Mouse (Mus musculus) layer of hippocampus, adult 2 months (tissue): Measurements from ENCODE around the gene Wdr83. TPM values are rescaled to one million over a fixed set of nuclear protein-coding genes. Genes with fewer than 3 reads are reported as not detected.
"Not testable (repeated sequence)": the region's sequence is repeated elsewhere in the genome, so short reads cannot be mapped to it uniquely, and the experiment has no call there.

Experiments used
- DNase-seq, 2 experiments: peaks; one replicate each; pipeline ENCODE4 v3.0.0; 2022; ENCODE audit warnings: low spot score in 2 of 2
- H3K27ac ChIP-seq: fragments of 200-600 bp; 2 replicates; pipeline ENCODE4 v1.8.1; 2022
- H3K4me3 ChIP-seq: fragments of 200-600 bp; 2 replicates; pipeline ENCODE4 v1.8.1; 2022; ENCODE audit warnings: mild to moderate bottlenecking
- CTCF ChIP-seq: fragments of 200-600 bp; conservative IDR thresholded peaks from 2 replicates; pipeline ENCODE4 v1.8.1; 2022; ENCODE audit warnings: antibody characterized with exemption, mild to moderate bottlenecking, moderate library complexity
- total RNA-seq, 2 experiments: library from RNA; stranded (reverse); gene quantifications; 2 replicates each; pipeline ENCODE4 v1.2.3; 2021

The Wdr83 gene
- total RNA-seq, 2 experiments from 2014 or later, result 26.7 to 29.0 TPM

DNA sequence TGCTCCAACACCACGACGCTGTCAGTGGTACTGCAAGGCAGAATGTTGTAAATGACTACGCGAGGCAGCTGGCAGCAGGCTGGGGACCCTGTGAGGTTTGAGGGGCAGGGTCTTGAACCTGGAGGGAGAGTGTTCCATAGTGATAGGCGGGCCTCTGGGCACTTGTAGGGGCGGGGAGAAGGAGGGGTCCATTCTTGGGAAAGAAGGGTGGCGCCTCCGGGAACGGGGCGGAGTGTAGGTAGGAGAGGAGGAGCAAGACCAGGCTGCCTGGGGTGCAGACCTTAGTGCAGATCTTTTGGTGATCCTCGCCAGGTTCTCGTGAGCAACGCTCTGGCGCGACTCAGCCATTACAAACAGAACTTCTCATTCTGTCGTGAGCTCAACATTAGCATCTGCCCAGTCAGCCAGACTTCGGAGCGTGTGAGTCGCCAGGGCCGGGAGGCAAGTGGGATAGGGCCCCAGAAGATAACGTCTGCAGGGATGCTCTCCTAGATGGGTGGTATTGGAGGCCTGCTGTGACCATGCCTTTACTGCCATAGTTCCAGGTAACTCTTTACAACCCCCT is 10.5 kb upstream of the Wdr83 start:
- no peak for DNase-seq
- no peak overlapping the region for H3K27ac ChIP-seq
- H3K4me3 ChIP-seq, result peak overlapping the region; percentile 5; the same call in 1 of the 2 replicates
- TF ChIP-seq CTCF, result no peak

DNA sequence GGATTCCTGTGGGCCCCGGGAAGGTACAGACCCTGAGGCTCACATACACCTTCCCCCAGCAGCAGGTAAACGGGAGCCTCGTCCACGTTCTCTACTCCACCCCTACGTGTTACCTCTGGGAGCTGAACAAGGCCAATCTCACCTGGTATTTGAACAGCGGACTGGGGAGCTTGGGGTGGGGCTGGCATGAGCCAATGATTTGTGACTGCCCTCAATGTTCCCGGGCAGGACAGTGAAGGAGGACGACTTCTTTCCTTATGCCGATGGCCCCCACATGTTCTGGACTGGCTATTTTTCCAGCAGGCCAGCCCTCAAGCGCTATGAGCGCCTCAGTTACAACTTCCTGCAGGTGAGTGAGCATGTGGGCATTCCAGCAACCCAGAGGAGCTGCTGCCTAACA is 9.8 kb upstream of the Wdr83 start:
- no peak for DNase-seq
- Histone ChIP-seq H3K4me3 (no peak overlapping the region), H3K27ac (no peak overlapping the region)
- no peak for TF ChIP-seq CTCF

DNA sequence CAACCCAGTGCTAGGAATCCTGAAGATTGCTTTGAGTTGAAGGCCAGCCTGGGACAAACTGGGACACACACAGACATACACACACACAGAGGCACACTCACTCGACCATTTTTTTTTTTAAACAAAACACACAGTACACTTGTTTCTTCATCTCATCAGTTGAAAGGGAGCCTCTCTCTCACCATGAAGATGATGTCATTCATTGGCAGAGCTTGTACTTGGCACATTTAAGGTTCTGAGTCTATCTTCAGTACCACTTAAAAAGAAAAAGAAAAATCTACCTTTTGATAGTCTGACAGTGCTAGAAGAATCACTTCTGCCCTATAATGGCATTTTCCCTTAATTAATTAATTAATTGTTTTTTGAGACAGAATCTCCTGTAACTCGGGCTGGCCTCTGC is 7.7 kb upstream of the Wdr83 start:
- no peak overlapping the region for H3K4me3 ChIP-seq
- no peak for DNase-seq
- no peak overlapping the region for H3K27ac ChIP-seq
- no peak for TF ChIP-seq CTCF

DNA sequence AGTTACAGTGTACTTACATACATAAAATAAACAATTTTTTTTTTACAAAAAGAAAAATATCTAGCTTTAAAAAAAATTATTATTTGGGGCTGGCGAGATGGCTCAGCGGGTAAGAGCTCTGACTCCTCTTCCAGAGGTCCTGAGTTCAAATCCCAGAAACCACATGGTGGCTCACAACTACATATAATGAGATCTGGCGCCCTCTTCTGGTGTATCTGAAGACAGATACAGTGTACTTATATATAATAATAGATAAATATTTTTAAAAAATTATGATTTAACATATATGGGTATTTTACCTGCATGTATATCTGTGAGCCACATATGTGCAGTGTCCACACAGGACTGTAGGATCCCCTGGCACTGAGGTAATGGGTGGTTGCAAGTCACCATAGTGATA is 5.1 kb upstream of the Wdr83 start:
- peak; percentile 66 for TF ChIP-seq CTCF
- DNase-seq, result no peak
- Histone ChIP-seq H3K4me3 (no peak overlapping the region), H3K27ac (no peak overlapping the region)

DNA sequence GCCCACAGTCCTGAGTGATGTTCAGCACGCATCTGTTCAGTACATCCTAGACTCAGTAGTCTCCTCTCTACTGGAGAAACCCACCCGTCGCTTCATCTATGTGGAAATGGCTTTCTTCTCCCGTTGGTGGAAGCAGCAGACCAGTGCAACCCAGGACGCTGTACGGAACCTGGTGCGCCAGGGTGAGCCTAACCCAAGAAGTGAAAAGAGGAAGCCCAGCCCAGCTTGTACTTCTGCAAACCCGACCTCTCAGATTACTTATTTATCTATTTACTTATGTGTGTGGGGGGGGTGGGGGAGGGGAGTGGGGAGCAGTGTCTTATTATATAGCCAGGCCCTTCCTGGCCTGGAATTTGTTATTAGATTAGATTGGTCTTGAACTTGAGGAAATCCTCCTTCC is 3.5 kb upstream of the Wdr83 start:
- no peak for DNase-seq

DNA sequence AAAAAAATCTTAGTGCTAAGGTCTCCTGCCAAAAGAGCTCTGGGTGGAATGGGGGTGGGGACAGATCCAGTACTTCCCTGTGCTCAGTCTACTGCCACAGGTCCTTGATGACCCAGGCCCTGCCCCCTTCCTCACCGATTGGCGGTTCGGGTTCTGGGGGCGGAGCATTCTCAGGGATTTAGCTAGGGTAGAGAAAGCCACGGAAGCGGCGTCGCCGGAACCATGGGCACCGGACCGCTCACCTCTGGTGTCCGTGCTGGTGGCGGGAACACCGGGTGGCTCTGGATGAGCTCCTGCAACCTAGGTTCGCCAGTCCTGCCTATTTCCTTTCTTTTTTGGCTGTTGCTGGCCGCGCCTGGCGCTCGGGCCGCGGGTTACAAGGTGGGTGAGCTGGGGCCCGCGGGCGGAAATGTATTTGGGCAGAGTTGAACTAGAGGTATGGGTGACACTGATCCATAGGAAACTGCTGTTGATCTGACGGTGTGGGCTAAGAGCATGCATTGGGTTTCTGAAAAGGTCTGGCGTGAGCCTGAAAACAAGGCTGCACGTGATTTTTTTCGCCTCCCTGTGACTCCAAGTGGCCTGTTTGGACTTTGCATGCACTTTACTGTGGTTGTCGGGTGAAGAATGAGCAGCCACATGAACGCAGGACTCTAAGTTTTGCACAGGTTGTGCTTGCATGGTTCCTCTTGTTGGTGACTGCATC is 2.2 kb upstream of the Wdr83 start, which contains the start of gene Man2b1:
TSS of gene Man2b1 (plus strand) at position 163 of the 706 bp plus-strand sequence.
- H3K4me3 ChIP-seq, result peak within 1 kb of the TSS; percentile 79
- peak; percentile 87 to 92 for DNase-seq
- TF ChIP-seq CTCF, result peak; percentile 57
- H3K27ac ChIP-seq, result peak within 1 kb of the TSS; percentile 87

More for the DNA sequence above, 3.5 kb upstream of the Wdr83 start:
- Histone ChIP-seq H3K27ac (no peak overlapping the region), H3K4me3 (no peak overlapping the region)
- no peak for TF ChIP-seq CTCF

DNA sequence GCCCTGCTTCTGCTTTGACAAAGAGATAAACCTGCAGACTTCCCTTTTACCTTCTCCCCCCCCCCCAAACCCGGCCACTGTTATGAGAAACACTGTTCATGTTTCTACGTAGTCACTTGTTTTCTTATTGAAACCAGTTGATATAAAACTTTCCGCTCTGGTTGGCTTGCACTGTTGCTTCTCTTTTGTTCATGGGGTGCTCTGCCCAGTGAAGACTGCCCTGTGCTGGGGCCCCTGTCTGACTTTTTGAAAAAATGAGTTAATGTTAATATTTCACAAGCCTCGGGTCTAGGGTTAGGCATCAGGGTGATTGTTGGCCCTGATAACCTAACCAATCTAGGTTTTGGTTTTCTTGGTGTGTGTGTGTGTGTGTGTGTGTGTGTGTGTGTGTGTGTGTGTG is 1.1 kb upstream of the Wdr83 start:
- H3K4me3 ChIP-seq, DNase-seq, H3K27ac ChIP-seq: not testable (repeated sequence)

DNA sequence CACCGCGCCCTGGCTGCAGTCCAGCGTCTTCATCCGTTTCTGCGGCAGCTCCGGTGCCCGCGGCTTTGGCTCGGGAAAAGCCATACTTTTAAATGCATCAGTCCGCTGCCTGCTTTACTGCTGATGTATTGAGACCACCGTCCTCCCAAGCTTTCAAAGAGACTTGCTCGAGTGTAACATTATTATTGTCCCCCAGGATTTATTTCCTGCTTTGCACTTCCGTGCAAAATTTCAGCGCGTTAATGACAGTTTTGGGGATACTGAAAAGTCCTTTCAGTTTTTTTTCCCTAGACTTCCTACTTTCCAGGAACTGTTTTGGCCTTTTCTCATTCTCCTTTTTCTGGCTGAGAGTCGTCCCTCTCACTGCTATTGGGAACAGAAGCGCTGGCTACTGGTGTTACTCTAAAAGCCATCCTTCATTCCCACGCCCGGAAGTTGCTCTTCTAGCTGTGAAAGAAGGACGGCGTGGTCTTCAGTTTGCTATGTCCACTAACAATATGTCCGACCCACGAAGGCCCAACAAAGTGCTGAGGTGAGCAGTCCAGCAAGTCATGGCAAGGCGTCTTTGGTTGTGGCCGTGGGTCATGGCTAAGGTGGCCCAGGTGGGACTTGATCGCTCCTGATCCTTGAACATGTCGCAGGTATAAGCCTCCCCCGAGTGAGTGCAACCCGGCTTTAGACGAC is 432 bp downstream of the Wdr83 start, which contains the start of gene Wdr83os:
TSS of gene Wdr83os (plus strand) at position 209 of the 684 bp plus-strand sequence.
- peak in 1 of 2 experiments; percentile 57 for DNase-seq

DNA sequence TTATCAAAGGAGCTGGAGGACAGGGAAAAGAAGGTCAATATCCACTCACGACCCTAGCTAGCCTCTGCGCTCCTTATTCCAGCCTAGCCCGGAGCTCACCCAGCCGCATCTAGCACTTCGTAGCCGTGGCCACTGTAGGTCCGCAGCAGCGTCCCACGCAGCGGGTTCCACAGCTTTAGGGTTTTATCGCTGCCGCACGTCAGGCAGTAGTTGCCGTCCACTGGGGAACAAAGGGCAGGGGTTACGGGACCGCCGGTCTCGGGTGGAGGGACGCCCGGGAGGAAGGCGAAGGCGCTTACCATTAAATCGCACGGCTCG is 933 bp downstream of the Wdr83 start:
- Histone ChIP-seq H3K4me3 (peak overlapping the region; percentile 94), H3K27ac (peak overlapping the region; percentile 95)
- TF ChIP-seq CTCF, result no peak
- no peak for DNase-seq

More for the DNA sequence above, 432 bp downstream of the Wdr83 start, which contains the start of gene Wdr83os:
- Histone ChIP-seq H3K4me3 (peak within 1 kb of the TSS; percentile 94), H3K27ac (peak within 1 kb of the TSS; percentile 95)
- TF ChIP-seq CTCF, result no peak

DNA sequence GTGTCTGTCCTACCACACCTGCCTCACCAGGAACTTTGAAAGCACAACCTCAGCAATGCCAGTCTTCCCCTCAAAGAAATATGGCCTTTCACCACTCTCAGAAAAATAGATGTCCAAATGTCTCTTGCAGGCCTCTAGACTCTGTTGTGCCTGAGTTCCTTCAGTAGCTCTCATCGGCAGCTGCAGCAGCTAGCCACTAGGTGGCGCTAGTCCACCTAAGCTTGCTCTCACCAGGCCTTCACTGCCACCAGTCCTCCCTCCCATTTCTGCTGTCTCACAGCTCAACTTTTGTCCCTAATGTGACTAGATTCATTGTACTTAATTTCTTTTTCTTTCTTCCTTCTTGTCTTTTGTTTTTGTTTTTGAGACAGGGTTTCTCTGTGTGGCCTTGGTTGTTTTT is 4.1 kb downstream of the Wdr83 start:
- peak; percentile 83 to 85 for DNase-seq
- peak overlapping the region; percentile 7; the same call in 1 of the 2 replicates for H3K27ac ChIP-seq

DNA sequence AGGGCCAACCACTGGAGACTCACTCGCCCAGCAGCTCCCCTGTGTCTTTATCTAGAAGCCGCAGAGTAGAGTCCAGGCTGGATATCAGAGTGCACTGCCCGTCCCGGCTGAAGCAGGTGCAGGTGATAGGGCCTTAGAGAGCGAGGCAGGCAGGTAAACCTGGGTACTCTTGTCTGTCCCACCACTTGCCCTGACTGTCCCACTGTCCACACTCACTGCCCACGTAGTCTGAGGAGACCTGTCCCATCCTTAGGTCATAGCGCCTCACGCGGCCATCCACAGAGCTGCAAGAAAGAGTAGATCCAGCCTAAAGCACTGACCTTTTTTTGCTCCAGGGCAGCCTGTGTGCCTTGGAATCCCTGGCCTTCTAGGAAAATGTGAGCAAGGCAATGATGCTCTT is 5.1 kb downstream of the Wdr83 start:
- no peak overlapping the region for H3K27ac ChIP-seq
- peak; percentile 73 for TF ChIP-seq CTCF
- peak in 1 of 2 experiments; percentile 56 for DNase-seq

More for the DNA sequence above, 4.1 kb downstream of the Wdr83 start:
- no peak overlapping the region for H3K4me3 ChIP-seq
- peak; percentile 99 for TF ChIP-seq CTCF

DNA sequence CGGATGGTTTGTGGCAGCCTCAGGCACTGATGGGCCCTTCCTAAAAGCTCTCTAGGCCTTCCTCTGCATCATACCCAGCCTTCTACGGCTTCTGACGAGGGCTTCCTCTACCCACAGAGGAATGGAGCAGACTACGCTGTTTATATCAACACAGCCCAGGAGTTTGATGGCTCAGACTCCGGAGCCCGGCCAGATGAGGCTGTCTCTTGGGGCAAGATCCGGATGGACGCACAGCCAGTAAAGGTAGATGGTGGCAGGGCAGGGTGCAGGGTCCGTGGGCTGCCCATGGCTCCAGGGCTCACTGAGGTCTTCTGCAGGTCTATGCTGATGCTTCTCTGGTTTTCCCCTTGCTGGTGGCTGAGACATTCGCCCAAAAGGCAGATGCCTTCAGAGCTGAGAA is 6.5 kb downstream of the Wdr83 start:
- TF ChIP-seq CTCF, result no peak
- H3K4me3 ChIP-seq, result no peak overlapping the region
- no peak for DNase-seq
- no peak overlapping the region for H3K27ac ChIP-seq

More for the DNA sequence above, 5.1 kb downstream of the Wdr83 start:
- H3K4me3 ChIP-seq, result no peak overlapping the region

DNA sequence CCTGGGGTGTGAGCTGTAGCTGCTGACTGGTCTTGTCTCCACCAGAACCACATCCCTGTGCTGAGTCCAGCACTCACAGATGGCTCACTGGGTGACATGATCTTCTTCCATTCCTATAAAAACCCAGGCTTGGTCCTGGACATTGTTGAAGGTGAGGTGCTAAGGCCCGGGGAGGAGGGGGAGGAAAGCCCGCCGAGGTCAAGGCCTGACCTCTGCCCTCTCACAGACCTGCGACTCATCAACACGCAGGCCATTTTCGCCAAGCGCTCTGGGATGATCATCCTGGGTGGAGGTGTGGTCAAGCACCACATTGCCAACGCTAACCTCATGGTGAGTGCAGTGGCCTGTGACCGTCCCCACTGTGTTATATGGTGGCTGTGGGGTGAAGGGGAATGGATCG is 6.9 kb downstream of the Wdr83 start:
- TF ChIP-seq CTCF, result no peak
- DNase-seq, result no peak
- Histone ChIP-seq H3K4me3 (no peak overlapping the region), H3K27ac (no peak overlapping the region)
